Mouse (Mus musculus) inflammation-experienced regulatory T-cells, adult 16 weeks (primary cell): ENCODE results near the gene Olfr533. TPM values are rescaled to one million over a fixed set of nuclear protein-coding genes. Genes with fewer than 3 reads are reported as not detected.

Source experiments
- polyA plus RNA-seq: library from polyadenylated mRNA; unstranded; fragments of 100-300 nt; shearing (Covaris generic); gene quantifications from one replicate; pipeline ENCODE4 v1.2.1, GENCODE M21; 2017

The Olfr533 gene
- not detected for polyA plus RNA-seq

GRCm38 (mm10) chr7:140463070-140463469, at the start of gene Olfr533:
Gene Olfr533, plus strand, starts transcription at chr7:140463370.

DNA sequence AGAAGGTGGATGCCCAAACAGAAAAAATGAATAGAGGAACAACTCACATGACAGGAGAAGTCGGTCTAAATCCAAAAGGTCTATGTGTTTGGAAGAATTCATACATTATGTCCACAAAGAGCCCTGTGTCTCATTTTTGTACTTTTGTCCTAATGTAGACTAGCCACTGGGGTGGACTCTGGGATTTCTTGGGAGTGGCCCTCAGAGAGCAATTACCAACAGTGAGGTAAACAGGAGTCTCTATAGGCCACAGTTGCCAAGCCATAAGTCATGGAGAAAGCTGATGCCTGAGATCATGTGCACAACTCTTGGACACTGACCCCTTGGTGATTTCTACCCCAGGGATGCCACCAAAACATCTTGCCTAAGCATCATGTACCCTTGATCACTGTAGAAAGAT, 41.6 kb upstream of the Olfr533 start, which contains the start of gene Olfr532:
Olfr532 (minus strand) TSS at position 101 of the 400 bp plus-strand sequence.

GRCm38 (mm10) chr7:140483916-140484315, 20.7 kb downstream of the Olfr533 start, which contains the start of gene Olfr535:
Gene Olfr535, plus strand, starts transcription at chr7:140484216.

GRCm38 (mm10) chr7:140507346-140508021, 44.3 kb downstream of the Olfr533 start, which contains the start of gene Olfr536:
Gene Olfr536, minus strand, starts transcription at chr7:140507396.

Other genes with a start within 250 kb of the Olfr533 start
- 0.12 TPM for gene Cd163l1, start 245.1 kb upstream of the Olfr533 start, polyA plus RNA-seq
- 0.49 TPM for gene 5830411N06Rik, start 216.1 kb upstream of the Olfr533 start, polyA plus RNA-seq
- gene Olfr525, start 142.5 kb upstream of the Olfr533 start, polyA plus RNA-seq: 0.06 TPM
- gene Olfr527, start 129.4 kb upstream of the Olfr533 start, polyA plus RNA-seq: not detected
- 0.20 TPM for gene Olfr60, start 101.7 kb upstream of the Olfr533 start, polyA plus RNA-seq
- gene Olfr530, start 87.0 kb upstream of the Olfr533 start, polyA plus RNA-seq: 0.20 TPM
- not detected for gene Olfr531, start 60.5 kb upstream of the Olfr533 start, polyA plus RNA-seq
- gene Olfr532, start 41.7 kb upstream of the Olfr533 start, polyA plus RNA-seq: not detected
- gene Olfr535, start 20.8 kb downstream of the Olfr533 start, polyA plus RNA-seq: not detected
- not detected for gene Olfr536, start 44.0 kb downstream of the Olfr533 start, polyA plus RNA-seq
- not detected for gene Olfr538, start 104.5 kb downstream of the Olfr533 start, polyA plus RNA-seq
- not detected for gene Olfr46, start 137.9 kb downstream of the Olfr533 start, polyA plus RNA-seq
- gene Olfr61, start 165.6 kb downstream of the Olfr533 start, polyA plus RNA-seq: not detected
- gene Olfr53, start 183.1 kb downstream of the Olfr533 start, polyA plus RNA-seq: not detected
- gene Olfr539, start 196.6 kb downstream of the Olfr533 start, polyA plus RNA-seq: 0.02 TPM
- gene Olfr45, start 218.6 kb downstream of the Olfr533 start, polyA plus RNA-seq: not detected
- not detected for gene Olfr541, start 233.9 kb downstream of the Olfr533 start, polyA plus RNA-seq